8 mouse cellular contexts compared by ENCODE assay signal in genomic region chr11:101968791-101969190, GRCm38 (mm10). TPM values are rescaled to one million over a fixed set of nuclear protein-coding genes. Genes with fewer than 3 reads are reported as not detected.
DNase-seq lines count a peak whose midpoint lies in the region; ATAC-seq and TF ChIP-seq lines count a peak whose summit lies in the region.

No protein-coding gene starts in this region.

- H3K9ac ChIP-seq in heart, embryonic 13.5 days: no peak overlapping the region
- H3K9ac ChIP-seq in kidney, postnatal 0 days (ENCODE audit: low read depth, low read length): no peak overlapping the region
- no peak overlapping the region for H3K9ac ChIP-seq in liver, embryonic 11.5 days (ENCODE audit: low read depth, low read length)
- no peak overlapping the region for H3K9ac ChIP-seq in neural tube, embryonic 13.5 days

- no peak overlapping the region for H3ac ChIP-seq in C2C12 (ENCODE audit: control insufficient read depth, insufficient read length, low read depth)

- H3K79me3 ChIP-seq in C2C12 (ENCODE audit: low read depth): no peaks in the 10 kb centered on the region

- peaks cover 44% of the 10 kb centered on the region for H3K27me3 ChIP-seq in C2C12 (ENCODE audit: control insufficient read depth, insufficient read depth, insufficient read length)
- H3K27me3 ChIP-seq in heart, embryonic 13.5 days (replicated peaks): peaks cover 47% of the 10 kb centered on the region
- H3K27me3 ChIP-seq in kidney, postnatal 0 days (ENCODE audit: insufficient read depth, low read length): peaks cover 7% of the 10 kb centered on the region
- peaks cover 48% of the 10 kb centered on the region for H3K27me3 ChIP-seq in liver, embryonic 11.5 days (replicated peaks; ENCODE audit: control insufficient read depth, insufficient read depth, low read length)
- H3K27me3 ChIP-seq in neural tube, embryonic 13.5 days: peaks cover 46% of the 10 kb centered on the region
- H3K27me3 ChIP-seq in testis, adult 2 months (ENCODE audit: control insufficient read depth, insufficient read depth, low read length): no peaks in the 10 kb centered on the region; the same call in none of the 2 replicates

- H3K27ac ChIP-seq in heart, embryonic 13.5 days (replicated peaks): no peak overlapping the region
- 0 out of 2 replicates have a peak overlapping the region, but pooled peaks have one; percentile 3 for H3K27ac ChIP-seq in kidney, postnatal 0 days
- no peak overlapping the region for H3K27ac ChIP-seq in liver, embryonic 11.5 days (ENCODE audit: low read depth, low read length)
- H3K27ac ChIP-seq in neural tube, embryonic 13.5 days (replicated peaks): no peak overlapping the region
- H3K27ac ChIP-seq in testis, adult 2 months (ENCODE audit: control insufficient read depth, insufficient read depth, low read depth, low read length): no peak overlapping the region

- DNase-seq in brain, embryonic 18.5 days (ENCODE audit: low read depth, low spot score): peak; percentile 70
- peak; percentile 58 for DNase-seq in fibroblast of lung, adult 2 months (ENCODE audit: low read depth)
- DNase-seq in kidney, postnatal 0 days (ENCODE audit: low spot score): peak; percentile 97
- peak; percentile 69 for DNase-seq in liver, embryonic 11.5 days (ENCODE audit: low spot score)

- H3K36me3 ChIP-seq in C2C12 (ENCODE audit: control insufficient read depth, insufficient read depth): peaks cover 6% of the 10 kb centered on the region
- H3K36me3 ChIP-seq in heart, embryonic 13.5 days: peaks cover 21% of the 10 kb centered on the region
- 0 out of 2 replicates have a peak, but pooled peaks cover 7% of the 10 kb centered on the region for H3K36me3 ChIP-seq in kidney, postnatal 0 days (ENCODE audit: insufficient read depth, low read length)
- 0 out of 2 replicates have a peak, but pooled peaks cover 2% of the 10 kb centered on the region for H3K36me3 ChIP-seq in liver, embryonic 11.5 days (ENCODE audit: control insufficient read depth, insufficient read depth, low read length)
- no peaks in the 10 kb centered on the region for H3K36me3 ChIP-seq in neural tube, embryonic 13.5 days
- H3K36me3 ChIP-seq in testis, adult 2 months (ENCODE audit: control insufficient read depth, insufficient read depth, low read length): no peaks in the 10 kb centered on the region

- TF ChIP-seq POLR2A in testis, adult 2 months (IDR thresholded peaks at IDR 0.05; ENCODE audit: control insufficient read depth, low read depth, low read length): no peak

- H3K4me2 ChIP-seq in heart, embryonic 13.5 days: peak overlapping the region; percentile 38; the same call in 1 of the 2 replicates
- H3K4me2 ChIP-seq in kidney, postnatal 0 days (ENCODE audit: low read length): no peak overlapping the region
- no peak overlapping the region for H3K4me2 ChIP-seq in liver, embryonic 11.5 days
- no peak overlapping the region for H3K4me2 ChIP-seq in neural tube, embryonic 13.5 days

- no peaks in the 10 kb centered on the region for H3K9me3 ChIP-seq in heart, embryonic 13.5 days
- no peaks in the 10 kb centered on the region for H3K9me3 ChIP-seq in kidney, postnatal 0 days (replicated peaks; ENCODE audit: low read length)
- H3K9me3 ChIP-seq in liver, embryonic 11.5 days (ENCODE audit: control insufficient read depth, low read length): no peaks in the 10 kb centered on the region
- no peaks in the 10 kb centered on the region for H3K9me3 ChIP-seq in neural tube, embryonic 13.5 days

- peaks cover 49% of the 10 kb centered on the region for H3K4me1 ChIP-seq in heart, embryonic 13.5 days
- peaks cover 20% of the 10 kb centered on the region for H3K4me1 ChIP-seq in kidney, postnatal 0 days (replicated peaks; ENCODE audit: insufficient read depth, low read length)
- H3K4me1 ChIP-seq in liver, embryonic 11.5 days (replicated peaks; ENCODE audit: control insufficient read depth, insufficient read depth, low read length): peaks cover 4% of the 10 kb centered on the region; the same call in 1 of the 2 replicates
- peaks cover 39% of the 10 kb centered on the region for H3K4me1 ChIP-seq in neural tube, embryonic 13.5 days (replicated peaks)
- H3K4me1 ChIP-seq in testis, adult 2 months (ENCODE audit: control insufficient read depth, insufficient read depth, low read length): peaks cover 7% of the 10 kb centered on the region

- WGBS in heart, embryonic 13.5 days: 0% methylated on average over 5 of the region's 5 CpGs
- WGBS in kidney, postnatal 0 days: 0% methylated on average over 5 of the region's 5 CpGs
- WGBS in liver, embryonic 11.5 days: 2% methylated on average over 5 of the region's 5 CpGs
- WGBS in neural tube, embryonic 13.5 days: 0% methylated on average over 5 of the region's 5 CpGs

- H3K4me3 ChIP-seq in C2C12 (ENCODE audit: insufficient read depth, poor library complexity, severe bottlenecking): no peak overlapping the region
- H3K4me3 ChIP-seq in heart, embryonic 13.5 days: no peak overlapping the region
- no peak overlapping the region for H3K4me3 ChIP-seq in kidney, postnatal 0 days (replicated peaks; ENCODE audit: low read depth, low read length)
- no peak overlapping the region for H3K4me3 ChIP-seq in liver, embryonic 11.5 days (ENCODE audit: low read depth, low read length)
- no peak overlapping the region for H3K4me3 ChIP-seq in neural tube, embryonic 13.5 days
- H3K4me3 ChIP-seq in testis, adult 2 months (ENCODE audit: control insufficient read depth, low read depth, low read length): no peak overlapping the region

- TF ChIP-seq CTCF in C2C12 (IDR thresholded peaks at IDR 0.05; ENCODE audit: control insufficient read depth, insufficient read depth, insufficient read length): peak; percentile 91
- peak; percentile 99 for TF ChIP-seq CTCF in kidney, postnatal 0 days (IDR thresholded peaks at IDR 0.05; ENCODE audit: low read depth)
- peak; percentile 76; the same call in 1 of the 2 replicates for TF ChIP-seq CTCF in testis, adult 2 months (IDR thresholded peaks at IDR 0.05; ENCODE audit: control insufficient read depth, insufficient read depth, insufficient replicate concordance, low read depth, low read length)

- no peaks in the 10 kb centered on the region for H3K79me2 ChIP-seq in C2C12 (ENCODE audit: control insufficient read depth, insufficient read depth)

- no peak for ATAC-seq in heart, embryonic 13.5 days (ENCODE audit: extremely low read depth, insufficient number of reproducible peaks, low FRiP score, low TSS enrichment)
- peak; percentile 65 for ATAC-seq in kidney, postnatal 0 days (replicated peaks; ENCODE audit: low FRiP score, low read depth)
- peak; percentile 45; the same call in 1 of the 2 replicates for ATAC-seq in liver, embryonic 11.5 days (replicated peaks; ENCODE audit: low FRiP score)
- ATAC-seq in neural tube, embryonic 13.5 days (ENCODE audit: low read depth): peak; percentile 64

TF ChIP-seq in C2C12, 6 proteins besides CTCF, POLR2A, EP300 and RAD21:
- TF ChIP-seq MYOG (IDR thresholded peaks at IDR 0.05; ENCODE audit: control insufficient read depth, extremely low read depth, insufficient read length) (no peak), CEBPB (IDR thresholded peaks at IDR 0.05; ENCODE audit: low read depth) (no peak), MAX (IDR thresholded peaks at IDR 0.05) (no peak), USF1 (IDR thresholded peaks at IDR 0.05; ENCODE audit: low read depth) (no peak), FOSL1 (IDR thresholded peaks at IDR 0.05; ENCODE audit: insufficient read depth, low read length, poor library complexity, severe bottlenecking) (no peak), MYOD1 (IDR thresholded peaks at IDR 0.05; ENCODE audit: control insufficient read depth, insufficient read length, low read depth) (no peak)

RNA-seq across cellular contexts. Expression of gene Sost, which starts 2.0 kb away (rescaled TPM):
- polyA plus RNA-seq in C2C12 (2012; fragmentation: generic; extraction: Trizol): 0.02 TPM
- 0.87 and 1.8 TPM in 2 replicates for polyA plus RNA-seq in heart, embryonic 13.5 days (2015; fragmentation: Nextera tagmentation; extraction: Ambion mirVana)
- polyA plus RNA-seq in kidney, postnatal 0 days (2015; fragmentation: Nextera tagmentation; extraction: Ambion mirVana): 1.6 and 1.8 TPM in 2 replicates
- not detected in 2 replicates for polyA plus RNA-seq in liver, embryonic 11.5 days (2014; fragmentation: Nextera tagmentation; extraction: Ambion mirVana)
- 0.08 and 0.14 TPM in 2 replicates for polyA plus RNA-seq in neural tube, embryonic 13.5 days (2015; fragmentation: Nextera tagmentation; extraction: Ambion mirVana)
- 2.4 and 6.4 TPM in 2 replicates for polyA plus RNA-seq in testis, adult 2 months (2012; rRNA removed)

RNA-seq across cellular contexts. Expression of gene Cfap97d1, which starts 15.3 kb away (rescaled TPM):
- polyA plus RNA-seq in C2C12 (2012; fragmentation: generic; extraction: Trizol): not detected
- polyA plus RNA-seq in heart, embryonic 13.5 days (2015; fragmentation: Nextera tagmentation; extraction: Ambion mirVana): not detected in 2 replicates
- not detected in 2 replicates for polyA plus RNA-seq in kidney, postnatal 0 days (2015; fragmentation: Nextera tagmentation; extraction: Ambion mirVana)
- not detected in 2 replicates for polyA plus RNA-seq in liver, embryonic 11.5 days (2014; fragmentation: Nextera tagmentation; extraction: Ambion mirVana)
- not detected in 2 replicates for polyA plus RNA-seq in neural tube, embryonic 13.5 days (2015; fragmentation: Nextera tagmentation; extraction: Ambion mirVana)
- polyA plus RNA-seq in testis, adult 2 months (2012; rRNA removed): 72.2 and 94.1 TPM in 2 replicates

RNA-seq across cellular contexts. Expression of gene Dusp3, which starts 18.0 kb away (rescaled TPM):
- 32.0 TPM for polyA plus RNA-seq in C2C12 (2012; fragmentation: generic; extraction: Trizol)
- 50.3 and 53.6 TPM in 2 replicates for polyA plus RNA-seq in heart, embryonic 13.5 days (2015; fragmentation: Nextera tagmentation; extraction: Ambion mirVana)
- polyA plus RNA-seq in kidney, postnatal 0 days (2015; fragmentation: Nextera tagmentation; extraction: Ambion mirVana): 51.7 and 57.9 TPM in 2 replicates
- polyA plus RNA-seq in liver, embryonic 11.5 days (2014; fragmentation: Nextera tagmentation; extraction: Ambion mirVana): 20.5 and 21.2 TPM in 2 replicates
- 19.7 and 20.2 TPM in 2 replicates for polyA plus RNA-seq in neural tube, embryonic 13.5 days (2015; fragmentation: Nextera tagmentation; extraction: Ambion mirVana)
- 249 and 266 TPM in 2 replicates for polyA plus RNA-seq in testis, adult 2 months (2012; rRNA removed)

RNA-seq across cellular contexts. Expression of gene Mpp3, which starts 59.5 kb away (rescaled TPM):
- 0.14 TPM for polyA plus RNA-seq in C2C12 (2012; fragmentation: generic; extraction: Trizol)
- polyA plus RNA-seq in heart, embryonic 13.5 days (2015; fragmentation: Nextera tagmentation; extraction: Ambion mirVana): 2.9 and 3.8 TPM in 2 replicates
- 3.5 and 4.2 TPM in 2 replicates for polyA plus RNA-seq in kidney, postnatal 0 days (2015; fragmentation: Nextera tagmentation; extraction: Ambion mirVana)
- polyA plus RNA-seq in liver, embryonic 11.5 days (2014; fragmentation: Nextera tagmentation; extraction: Ambion mirVana): 2.6 and 3.2 TPM in 2 replicates
- 44.4 and 49.6 TPM in 2 replicates for polyA plus RNA-seq in neural tube, embryonic 13.5 days (2015; fragmentation: Nextera tagmentation; extraction: Ambion mirVana)
- polyA plus RNA-seq in testis, adult 2 months (2012; rRNA removed): 11.0 and 14.7 TPM in 2 replicates

Comparison
In these comparisons a context has a peak if more than half of its experiments do, and no peak if none do; other contexts are left out.
1. RNA of gene Cfap97d1, which starts 15.3 kb away (polyA plus RNA-seq): 72.2 to 94.1 TPM in testis, adult 2 months; not detected in kidney, postnatal 0 days, not detected in liver, embryonic 11.5 days, not detected in C2C12 (single experiment), not detected in heart, embryonic 13.5 days and not detected in neural tube, embryonic 13.5 days; every median in the first group is over 10 times any median in the second.
2. Peak in every context shown above with its lines, with median percentiles within 50 percentile points of each other: CTCF ChIP-seq and DNase-seq.